Mouse (Mus musculus) hindbrain, postnatal 0 days (tissue): ENCODE results near the gene Rpia. TPM values are rescaled to one million over a fixed set of nuclear protein-coding genes. Genes with fewer than 3 reads are reported as not detected.

ENCODE experiments used
- ATAC-seq: fragments of 200-750 bp; cut with Nextera tagmentation; 2 replicates; pipeline ENCODE4 v1.8.0; 2017; ENCODE audit warnings: mild to moderate bottlenecking, moderate TSS enrichment, moderate library complexity
- DNase-seq: peaks from one replicate; pipeline ENCODE4 v3.0.0-alpha.2; 2015; ENCODE audit warnings: low spot score
- H3K27ac ChIP-seq: fragments of 300-500 bp; sonication (generic); 2 replicates; pipeline ENCODE4 v1.5.1; 2014; ENCODE audit warnings: mild to moderate bottlenecking
- H3K27me3 ChIP-seq: fragments of 300-500 bp; sonication (generic); 2 replicates; pipeline ENCODE4 v1.6.1; 2014; ENCODE audit warnings: low read length, mixed read lengths; ENCODE audit not compliant: insufficient read depth
- H3K36me3 ChIP-seq: fragments of 300-500 bp; sonication (generic); 2 replicates; pipeline ENCODE4 v1.6.1; 2014; ENCODE audit warnings: low read length, mixed read lengths; ENCODE audit not compliant: insufficient read depth
- H3K4me1 ChIP-seq: fragments of 300-500 bp; sonication (generic); 2 replicates; pipeline ENCODE4 v1.6.1; 2014; ENCODE audit warnings: antibody characterized with exemption, low read length, mixed read lengths; ENCODE audit not compliant: insufficient read depth
- H3K4me2 ChIP-seq: fragments of 300-500 bp; sonication (generic); 2 replicates; pipeline ENCODE4 v1.6.1; 2014; ENCODE audit warnings: low read depth, mild to moderate bottlenecking, low read length, moderate library complexity, mixed read lengths
- H3K4me3 ChIP-seq: fragments of 300-500 bp; sonication (generic); 2 replicates; pipeline ENCODE4 v1.5.1; 2014; ENCODE audit warnings: low read length
- H3K9ac ChIP-seq: fragments of 300-500 bp; sonication (generic); replicated peaks from 2 replicates; pipeline ENCODE4 v1.6.1; 2014; ENCODE audit warnings: mild to moderate bottlenecking, low read length, moderate library complexity, mixed read lengths
- H3K9me3 ChIP-seq: fragments of 300-500 bp; sonication (generic); 2 replicates; pipeline ENCODE4 v1.6.1; 2016; ENCODE audit warnings: low read length, mixed read lengths
- CTCF ChIP-seq: IDR thresholded peaks from 2 replicates; pipeline ENCODE4 v1.5.1; 2016; ENCODE audit warnings: antibody characterized with exemption, control low read depth, low read depth
- whole genome bisulfite sequencing: fragments of 180-500 bp; shearing (Covaris S2); extraction: QIAGEN DNeasy Blood & Tissue Kit; methylation state at CpG from one replicate; pipeline ENCODE4 v1.1.7; 2014; 5-methylcytosine and 5-hydroxymethylcytosine counted together
- polyA plus RNA-seq: library from polyadenylated mRNA; unstranded; fragments of >200 nt; fragmentation: Nextera tagmentation; extraction: Ambion mirVana; gene quantifications from 2 replicates; pipeline ENCODE4 v1.2.1, GENCODE M21; 2015
- total RNA-seq: library from RNA; depleted of rRNA; stranded (reverse); fragments of >200 nt; gene quantifications from 2 replicates; pipeline ENCODE4 v1.2.3, GENCODE M21; 2014

Gene Rpia
- total and polyA plus RNA-seq, 2 experiments from 2014 or later: 1.7 to 9.0 TPM

DNA sequence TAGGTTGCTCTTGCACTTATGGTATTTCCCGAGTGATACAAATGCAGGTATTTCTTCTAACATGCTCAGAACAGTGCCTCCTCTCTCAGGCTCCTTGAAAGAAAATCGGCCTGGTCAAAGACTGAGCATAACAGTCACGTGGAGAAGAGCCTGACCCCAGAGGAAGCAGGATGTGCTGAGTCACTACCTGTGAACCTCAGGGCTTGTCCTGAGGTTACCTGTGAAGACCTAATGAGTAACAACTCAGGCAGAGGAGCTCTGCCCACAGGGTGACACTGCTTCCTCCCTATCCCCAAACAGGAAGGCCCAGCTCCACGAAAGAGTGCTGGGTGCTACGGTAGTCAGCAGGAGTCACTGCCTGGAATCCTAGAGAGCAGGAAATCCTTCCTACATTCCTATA lies 18.3 kb downstream of the Rpia start:
- DNase-seq (no peak), ATAC-seq (no peak)
- H3K27ac ChIP-seq: 0 out of 2 replicates have a peak overlapping the region, but pooled peaks have one; percentile 11
- no peaks in the 10 kb centered on the region for H3K9me3 ChIP-seq
- H3K4me2 ChIP-seq: no peak overlapping the region
- peaks cover 30% of the 10 kb centered on the region for H3K36me3 ChIP-seq
- H3K4me3 ChIP-seq: no peak overlapping the region
- no peaks in the 10 kb centered on the region for H3K27me3 ChIP-seq
- H3K9ac ChIP-seq: no peak overlapping the region
- H3K4me1 ChIP-seq: no peaks in the 10 kb centered on the region
- 80% methylated on average over 5 of the region's 5 CpGs for WGBS
- TF ChIP-seq CTCF: no peak

DNA sequence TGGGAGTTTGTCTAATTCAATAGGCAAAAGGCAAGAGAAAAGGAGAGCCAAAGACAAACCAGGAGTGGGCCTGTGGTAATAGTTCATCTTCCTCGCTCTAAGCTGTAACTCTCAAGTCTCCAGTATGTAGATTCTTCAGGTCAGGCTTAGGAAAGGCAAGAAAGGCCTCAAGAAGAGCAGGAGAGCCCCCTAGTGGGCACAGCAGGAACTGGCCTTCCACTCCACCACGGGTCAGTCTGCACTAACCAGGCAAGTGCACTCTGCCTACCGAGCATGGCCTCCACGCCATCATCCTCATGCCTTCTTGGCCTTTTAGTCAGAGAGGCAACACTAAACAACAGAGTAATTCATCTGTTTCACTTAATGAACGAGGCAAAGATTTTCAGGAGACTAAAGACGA lies 23.3 kb downstream of the Rpia start:
- no peak overlapping the region for H3K4me2 ChIP-seq
- 29% methylated on average over 6 of the region's 6 CpGs for whole genome bisulfite sequencing
- no peak overlapping the region for H3K4me3 ChIP-seq
- H3K36me3 ChIP-seq: peaks cover 56% of the 10 kb centered on the region
- H3K9ac ChIP-seq: no peak overlapping the region
- no peaks in the 10 kb centered on the region for H3K9me3 ChIP-seq
- peak; percentile 87 for DNase-seq
- H3K27me3 ChIP-seq: no peaks in the 10 kb centered on the region
- H3K27ac ChIP-seq: no peak overlapping the region
- peak; percentile 96 for TF ChIP-seq CTCF
- H3K4me1 ChIP-seq: no peaks in the 10 kb centered on the region
- ATAC-seq: peak; percentile 83

DNA sequence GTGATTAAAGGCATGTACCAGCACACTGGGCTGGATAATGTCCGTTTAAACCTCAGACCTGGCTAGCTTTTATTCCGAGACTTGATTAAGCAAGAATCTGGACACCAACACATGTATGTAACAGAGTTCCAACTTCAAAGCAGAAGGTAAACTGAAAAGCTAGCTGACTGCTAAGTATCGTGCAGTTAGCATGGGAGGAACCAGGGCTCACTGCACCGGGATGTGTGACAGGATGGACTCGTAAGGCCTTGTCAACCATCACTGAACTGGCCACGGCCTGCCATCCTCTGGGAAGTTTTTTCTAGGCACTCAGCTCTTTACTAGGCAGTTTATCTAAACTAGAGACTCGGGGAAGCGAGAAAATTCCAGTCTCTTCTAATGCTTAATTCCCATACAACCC lies 27.0 kb downstream of the Rpia start:
- Histone ChIP-seq H3K36me3 (peaks cover 34% of the 10 kb centered on the region), H3K27me3 (no peaks in the 10 kb centered on the region), H3K27ac (no peak overlapping the region), H3K9ac (no peak overlapping the region), H3K4me1 (no peaks in the 10 kb centered on the region), H3K4me3 (no peak overlapping the region), H3K4me2 (no peak overlapping the region), H3K9me3 (no peaks in the 10 kb centered on the region)
- ATAC-seq (no peak), DNase-seq (no peak)
- 89% methylated on average over 8 of the region's 8 CpGs for WGBS
- no peak for TF ChIP-seq CTCF

DNA sequence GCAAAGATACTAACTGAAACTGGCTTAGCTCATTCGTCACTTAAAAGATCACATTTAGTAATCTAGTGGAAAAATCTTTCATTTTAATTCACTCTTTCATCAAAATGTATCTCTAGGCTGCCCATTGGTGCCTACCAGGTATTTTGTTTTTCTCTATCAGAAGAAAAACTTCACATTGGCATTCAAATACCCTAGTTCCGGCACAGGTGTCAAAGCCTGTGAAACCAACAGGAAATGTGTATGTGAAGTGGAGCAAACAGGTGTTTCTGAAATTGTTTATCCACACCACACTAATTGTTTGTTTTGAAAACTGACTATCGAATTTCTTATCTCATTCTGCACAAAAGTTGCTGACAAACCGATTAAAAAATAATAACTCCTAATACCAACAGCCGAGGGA lies 27.5 kb downstream of the Rpia start:
- no peak for TF ChIP-seq CTCF
- no peak overlapping the region for H3K4me3 ChIP-seq
- no peaks in the 10 kb centered on the region for H3K4me1 ChIP-seq
- DNase-seq (no peak), ATAC-seq (no peak)
- H3K9me3 ChIP-seq: no peaks in the 10 kb centered on the region
- H3K36me3 ChIP-seq: peaks cover 29% of the 10 kb centered on the region
- no peak overlapping the region for H3K4me2 ChIP-seq
- no peak overlapping the region for H3K27ac ChIP-seq
- H3K27me3 ChIP-seq: no peaks in the 10 kb centered on the region
- no peak overlapping the region for H3K9ac ChIP-seq
- 91% methylated on average over 5 of the region's 5 CpGs for WGBS

DNA sequence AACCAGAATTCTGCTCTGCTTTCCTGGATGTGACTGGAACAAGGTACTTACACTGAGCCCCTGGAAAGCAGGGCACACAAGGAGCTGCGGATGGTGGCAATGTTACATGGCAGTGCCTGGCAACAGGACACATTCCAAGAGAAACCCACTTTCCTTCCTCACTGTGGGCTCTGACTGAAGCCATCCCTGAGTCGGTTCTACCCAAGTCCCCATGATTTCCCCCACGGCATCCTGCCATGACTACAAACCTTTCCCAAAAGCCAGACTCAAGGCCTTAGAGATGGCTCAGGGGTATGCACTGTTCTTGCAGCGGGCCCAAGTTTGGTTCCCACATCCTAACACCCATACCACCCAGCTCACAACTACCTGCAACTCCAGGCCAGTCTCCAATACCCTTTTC lies 28.2 kb downstream of the Rpia start:
- Histone ChIP-seq H3K4me2 (no peak overlapping the region), H3K4me3 (no peak overlapping the region), H3K9ac (no peak overlapping the region), H3K9me3 (no peaks in the 10 kb centered on the region), H3K36me3 (peaks cover 26% of the 10 kb centered on the region), H3K4me1 (no peaks in the 10 kb centered on the region), H3K27me3 (no peaks in the 10 kb centered on the region), H3K27ac (no peak overlapping the region)
- 92% methylated on average over 4 of the region's 4 CpGs for WGBS
- ATAC-seq: no peak
- no peak for DNase-seq
- TF ChIP-seq CTCF: no peak

DNA sequence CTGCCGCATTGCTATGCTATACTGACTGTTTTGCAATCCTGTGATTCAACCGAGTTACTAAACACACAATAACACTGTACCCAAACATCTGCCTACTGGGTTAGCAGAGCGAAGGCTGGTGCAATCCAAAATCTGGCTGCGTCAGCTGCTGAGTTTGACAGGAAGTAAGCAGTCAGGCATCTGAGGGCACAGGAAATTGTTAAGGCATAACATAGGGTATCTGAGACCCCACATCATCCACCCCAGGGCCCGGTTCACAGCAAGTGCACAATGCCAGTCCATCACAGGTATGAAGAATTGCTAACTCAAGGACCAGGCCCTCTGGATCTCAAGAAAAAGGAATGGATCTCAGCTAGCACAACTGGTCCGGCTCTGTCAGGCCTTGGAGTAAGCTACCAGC lies 29.4 kb downstream of the Rpia start:
- no peaks in the 10 kb centered on the region for H3K4me1 ChIP-seq
- no peak overlapping the region for H3K9ac ChIP-seq
- no peak overlapping the region for H3K4me3 ChIP-seq
- no peaks in the 10 kb centered on the region for H3K27me3 ChIP-seq
- no peak for ATAC-seq
- no peak for TF ChIP-seq CTCF
- WGBS: 83% methylated on average over 6 of the region's 6 CpGs
- no peaks in the 10 kb centered on the region for H3K9me3 ChIP-seq
- H3K4me2 ChIP-seq: no peak overlapping the region
- no peak overlapping the region for H3K27ac ChIP-seq
- H3K36me3 ChIP-seq: peaks cover 19% of the 10 kb centered on the region
- DNase-seq: no peak

DNA sequence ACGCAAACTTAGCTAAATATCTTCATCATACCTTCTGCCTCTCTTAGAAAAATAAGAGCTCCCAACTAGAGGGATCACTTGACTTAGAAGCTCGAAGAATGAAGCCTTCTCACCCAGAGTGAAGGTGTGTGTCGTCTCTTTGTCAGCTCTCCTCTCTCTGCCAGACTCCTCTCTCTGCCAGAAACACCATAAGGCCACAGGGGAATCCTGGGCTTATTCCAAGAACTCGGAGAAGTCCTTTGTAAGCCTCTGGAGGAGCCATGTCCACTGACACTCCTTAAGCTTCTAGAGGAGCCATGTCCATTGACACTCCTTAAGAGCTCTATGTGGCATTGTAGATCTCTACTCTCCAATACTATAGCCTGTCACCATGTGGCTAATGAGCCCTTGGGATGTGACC lies 31.1 kb downstream of the Rpia start:
- TF ChIP-seq CTCF: no peak
- no peaks in the 10 kb centered on the region for H3K9me3 ChIP-seq
- H3K4me1 ChIP-seq: no peaks in the 10 kb centered on the region
- H3K27ac ChIP-seq: no peak overlapping the region
- ATAC-seq (no peak), DNase-seq (no peak)
- H3K4me2 ChIP-seq: no peak overlapping the region
- H3K9ac ChIP-seq: no peak overlapping the region
- H3K27me3 ChIP-seq: no peaks in the 10 kb centered on the region
- peaks cover 10% of the 10 kb centered on the region for H3K36me3 ChIP-seq
- H3K4me3 ChIP-seq: no peak overlapping the region
- 59% methylated on average over 4 of the region's 4 CpGs for WGBS
